ENCODE assay signal across 8 mouse cellular contexts in the genomic region with DNA sequence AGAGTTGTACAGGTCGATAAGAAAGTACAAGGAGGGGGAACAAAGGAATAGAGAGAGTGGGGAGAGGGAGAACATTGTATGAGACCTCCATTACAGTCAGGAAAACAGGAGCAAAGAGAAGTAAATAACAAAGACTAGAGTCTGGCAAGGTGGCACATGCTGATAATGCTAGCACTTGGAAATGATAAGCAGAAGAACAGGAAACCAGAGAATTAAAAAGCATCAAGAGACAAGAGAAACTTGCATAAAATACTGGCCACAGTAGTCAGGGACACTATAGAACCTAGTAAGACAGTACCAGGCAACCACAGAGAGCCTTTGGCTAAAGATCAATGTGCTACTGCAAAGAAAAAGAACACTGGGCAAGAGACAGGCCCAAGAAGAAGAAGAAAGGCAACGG. TPM values are rescaled to one million over a fixed set of nuclear protein-coding genes. Genes with fewer than 3 reads are reported as not detected.
DNase-seq lines count a peak whose midpoint lies in the region; ATAC-seq and TF ChIP-seq lines count a peak whose summit lies in the region.

No protein-coding gene starts in this region.

- no peak overlapping the region for H3K9ac ChIP-seq in heart, postnatal 0 days (replicated peaks; ENCODE audit: low read depth, low read length)
- H3K9ac ChIP-seq in heart, adult 2 months (ENCODE audit: low read depth, low read length), result no peak overlapping the region
- no peak overlapping the region; the same call in 1 of the 2 replicates for H3K9ac ChIP-seq in hindbrain, embryonic 15.5 days
- H3K9ac ChIP-seq in midbrain, embryonic 13.5 days (replicated peaks), result peak overlapping the region; percentile 52; the same call in 1 of the 2 replicates

- no peak overlapping the region for H3K27ac ChIP-seq in heart, postnatal 0 days (ENCODE audit: low read depth)
- H3K27ac ChIP-seq in heart, adult 2 months, result no peak overlapping the region
- no peak overlapping the region for H3K27ac ChIP-seq in hindbrain, embryonic 15.5 days (replicated peaks)
- H3K27ac ChIP-seq in midbrain, embryonic 13.5 days, result no peak overlapping the region

- no peaks in the 10 kb centered on the region for H3K79me2 ChIP-seq in heart, adult 2 months (replicated peaks; ENCODE audit: control insufficient read depth, insufficient read depth, low read length)

- TF ChIP-seq EP300 in heart, postnatal 0 days (IDR thresholded peaks at IDR 0.05; ENCODE audit: low read depth), result no peak
- TF ChIP-seq EP300 in heart, adult 2 months (IDR thresholded peaks at IDR 0.05; ENCODE audit: insufficient read depth, low read depth, low read length), result no peak

- ATAC-seq in heart, postnatal 0 days (ENCODE audit: insufficient read depth, low read depth), result no peak
- no peak for ATAC-seq in hindbrain, embryonic 15.5 days (ENCODE audit: low FRiP score, low read depth)
- no peak for ATAC-seq in midbrain, embryonic 13.5 days

- no peak overlapping the region for H3K4me3 ChIP-seq in heart, postnatal 0 days (ENCODE audit: low read depth, low read length)
- H3K4me3 ChIP-seq in heart, adult 2 months, result no peak overlapping the region; the same call in 1 of the 2 replicates
- H3K4me3 ChIP-seq in hindbrain, embryonic 15.5 days, result peak overlapping the region; percentile 56
- peak overlapping the region; percentile 55 for H3K4me3 ChIP-seq in midbrain, embryonic 13.5 days (replicated peaks)

- intact Hi-C loops in heart, adult 2 months (cut with DNase I), result no loop called here

- H3K4me2 ChIP-seq in heart, postnatal 0 days (ENCODE audit: low read depth, low read length), result peak overlapping the region; percentile 75
- H3K4me2 ChIP-seq in hindbrain, embryonic 15.5 days, result peak overlapping the region; percentile 65
- H3K4me2 ChIP-seq in midbrain, embryonic 13.5 days (replicated peaks), result peak overlapping the region; percentile 63

- H3K27me3 ChIP-seq in heart, postnatal 0 days (ENCODE audit: control insufficient read depth, insufficient read depth, low read length), result no peaks in the 10 kb centered on the region
- no peaks in the 10 kb centered on the region for H3K27me3 ChIP-seq in heart, adult 2 months (ENCODE audit: control insufficient read depth, insufficient read depth, low read length)
- no peaks in the 10 kb centered on the region for H3K27me3 ChIP-seq in hindbrain, embryonic 15.5 days
- H3K27me3 ChIP-seq in midbrain, embryonic 13.5 days, result no peaks in the 10 kb centered on the region

- 64% methylated on average over 2 of the region's 2 CpGs for WGBS in heart, postnatal 0 days
- WGBS in heart, adult 2 months, result 51% methylated on average over 2 of the region's 2 CpGs
- 82% methylated on average over 2 of the region's 2 CpGs for WGBS in hindbrain, embryonic 15.5 days
- 71% methylated on average over 2 of the region's 2 CpGs for WGBS in midbrain, embryonic 13.5 days

- no peak for TF ChIP-seq CTCF in heart, postnatal 0 days (IDR thresholded peaks at IDR 0.05; ENCODE audit: low read depth)
- no peak for TF ChIP-seq CTCF in heart, adult 2 months (IDR thresholded peaks at IDR 0.05)

- H3K9me3 ChIP-seq in heart, postnatal 0 days (replicated peaks; ENCODE audit: control insufficient read depth, low read length), result 0 out of 2 replicates have a peak, but pooled peaks cover 4% of the 10 kb centered on the region
- H3K9me3 ChIP-seq in hindbrain, embryonic 15.5 days, result 0 out of 2 replicates have a peak, but pooled peaks cover 6% of the 10 kb centered on the region
- H3K9me3 ChIP-seq in midbrain, embryonic 13.5 days, result no peaks in the 10 kb centered on the region; the same call in 1 of the 2 replicates

- DNase-seq in heart, postnatal 0 days (ENCODE audit: low spot score), result no peak
- no peak for DNase-seq in heart, adult 2 months
- peak; percentile 78 for DNase-seq in c-Kit-positive CD71-positive TER-119-positive erythroid progenitor cells, embryonic 14.5 days (ENCODE audit: low spot score)
- no peak for DNase-seq in spleen, adult 18-20 months
- DNase-seq in cerebellum, adult 18-20 months, result no peak
- DNase-seq in urinary bladder, adult 2 months (ENCODE audit: low spot score), result no peak

- H3K4me1 ChIP-seq in heart, postnatal 0 days (ENCODE audit: control insufficient read depth, insufficient read depth), result no peaks in the 10 kb centered on the region
- H3K4me1 ChIP-seq in heart, adult 2 months (ENCODE audit: control insufficient read depth, insufficient read depth, low read length), result peaks cover 1% of the 10 kb centered on the region
- H3K4me1 ChIP-seq in hindbrain, embryonic 15.5 days (replicated peaks), result peaks cover 12% of the 10 kb centered on the region; the same call in 1 of the 2 replicates
- peaks cover 6% of the 10 kb centered on the region; the same call in 1 of the 2 replicates for H3K4me1 ChIP-seq in midbrain, embryonic 13.5 days (replicated peaks)

- TF ChIP-seq POLR2A in heart, adult 2 months (IDR thresholded peaks at IDR 0.05; ENCODE audit: insufficient read depth, low read depth, low read length), result no peak

- no peaks in the 10 kb centered on the region for H3K36me3 ChIP-seq in heart, postnatal 0 days (replicated peaks; ENCODE audit: control insufficient read depth, insufficient read depth, low read length)
- no peaks in the 10 kb centered on the region for H3K36me3 ChIP-seq in heart, adult 2 months (ENCODE audit: control insufficient read depth, insufficient read depth, low read length)
- no peaks in the 10 kb centered on the region for H3K36me3 ChIP-seq in hindbrain, embryonic 15.5 days
- H3K36me3 ChIP-seq in midbrain, embryonic 13.5 days, result no peaks in the 10 kb centered on the region

RNA-seq across cellular contexts. Expression of a gene that starts 16.7 kb away (rescaled TPM):
- total RNA-seq in heart, postnatal 0 days (2014; rRNA removed; ENCODE audit: low replicate concordance), result 2.9 and 3.8 TPM in 2 replicates
- polyA plus RNA-seq in heart, postnatal 0 days (2015; fragmentation: Nextera tagmentation; extraction: Ambion mirVana), result 5.6 and 6.8 TPM in 2 replicates
- 1 to 10 TPM; 2.5 to 3.9 TPM for total RNA-seq in heart, adult 2 months (2021)
- 0.49 and 1.2 TPM in 2 replicates for polyA plus RNA-seq in heart, adult 2 months (2012; rRNA removed)
- polyA plus RNA-seq in hindbrain, embryonic 15.5 days (2015; fragmentation: Nextera tagmentation; extraction: Ambion mirVana), result 7.5 and 8.3 TPM in 2 replicates
- 9.4 and 9.5 TPM in 2 replicates for polyA plus RNA-seq in midbrain, embryonic 13.5 days (2015; fragmentation: Nextera tagmentation; extraction: Ambion mirVana)
- 5.4 TPM in 2 replicates for polyA plus RNA-seq in urinary bladder, adult 2 months (2012; rRNA removed)

RNA-seq across cellular contexts. Expression of a gene that starts 19.8 kb away (rescaled TPM):
- total RNA-seq in heart, postnatal 0 days (2014; rRNA removed; ENCODE audit: low replicate concordance), result not detected in 2 replicates
- 0.37 and 1.1 TPM in 2 replicates for polyA plus RNA-seq in heart, postnatal 0 days (2015; fragmentation: Nextera tagmentation; extraction: Ambion mirVana)
- total RNA-seq in heart, adult 2 months (2021), result under 1 TPM; 0.34 to 0.91 TPM
- polyA plus RNA-seq in heart, adult 2 months (2012; rRNA removed), result 1.3 and 4.1 TPM in 2 replicates
- polyA plus RNA-seq in hindbrain, embryonic 15.5 days (2015; fragmentation: Nextera tagmentation; extraction: Ambion mirVana), result 5.9 and 6.4 TPM in 2 replicates
- 4.7 and 5.1 TPM in 2 replicates for polyA plus RNA-seq in midbrain, embryonic 13.5 days (2015; fragmentation: Nextera tagmentation; extraction: Ambion mirVana)
- polyA plus RNA-seq in urinary bladder, adult 2 months (2012; rRNA removed), result 2.9 and 3.1 TPM in 2 replicates

RNA-seq across cellular contexts. Expression of a gene that starts 26.3 kb away (rescaled TPM):
- total RNA-seq in heart, postnatal 0 days (2014; rRNA removed; ENCODE audit: low replicate concordance), result 5.9 and 6.4 TPM in 2 replicates
- polyA plus RNA-seq in heart, postnatal 0 days (2015; fragmentation: Nextera tagmentation; extraction: Ambion mirVana), result 12.3 and 12.8 TPM in 2 replicates
- 1 to 10 TPM; 8.3 to 9.2 TPM for total RNA-seq in heart, adult 2 months (2021)
- polyA plus RNA-seq in heart, adult 2 months (2012; rRNA removed), result 3.7 and 4.2 TPM in 2 replicates
- 22.7 and 22.9 TPM in 2 replicates for polyA plus RNA-seq in hindbrain, embryonic 15.5 days (2015; fragmentation: Nextera tagmentation; extraction: Ambion mirVana)
- polyA plus RNA-seq in midbrain, embryonic 13.5 days (2015; fragmentation: Nextera tagmentation; extraction: Ambion mirVana), result 27.9 and 28.2 TPM in 2 replicates
- polyA plus RNA-seq in urinary bladder, adult 2 months (2012; rRNA removed), result 10.1 and 11.1 TPM in 2 replicates

RNA-seq across cellular contexts. Expression of a gene that starts 37.6 kb away (rescaled TPM):
- total RNA-seq in heart, postnatal 0 days (2014; rRNA removed; ENCODE audit: low replicate concordance), result 7.5 and 11.7 TPM in 2 replicates
- 5.0 and 5.7 TPM in 2 replicates for polyA plus RNA-seq in heart, postnatal 0 days (2015; fragmentation: Nextera tagmentation; extraction: Ambion mirVana)
- total RNA-seq in heart, adult 2 months (2021), result under 1 TPM; 0.63 to 0.64 TPM
- 1.9 TPM in 2 replicates for polyA plus RNA-seq in heart, adult 2 months (2012; rRNA removed)
- polyA plus RNA-seq in hindbrain, embryonic 15.5 days (2015; fragmentation: Nextera tagmentation; extraction: Ambion mirVana), result 174 and 179 TPM in 2 replicates
- polyA plus RNA-seq in midbrain, embryonic 13.5 days (2015; fragmentation: Nextera tagmentation; extraction: Ambion mirVana), result 181 and 184 TPM in 2 replicates
- polyA plus RNA-seq in urinary bladder, adult 2 months (2012; rRNA removed), result 1.0 and 1.7 TPM in 2 replicates

RNA-seq across cellular contexts. Expression of a gene that starts 40.7 kb away (rescaled TPM):
- 3.1 and 8.2 TPM in 2 replicates for total RNA-seq in heart, postnatal 0 days (2014; rRNA removed; ENCODE audit: low replicate concordance)
- polyA plus RNA-seq in heart, postnatal 0 days (2015; fragmentation: Nextera tagmentation; extraction: Ambion mirVana), result 7.3 and 7.4 TPM in 2 replicates
- 1 to 10 TPM; 3.8 TPM for total RNA-seq in heart, adult 2 months (2021)
- polyA plus RNA-seq in heart, adult 2 months (2012; rRNA removed), result 1.4 and 2.1 TPM in 2 replicates
- 14.4 and 15.4 TPM in 2 replicates for polyA plus RNA-seq in hindbrain, embryonic 15.5 days (2015; fragmentation: Nextera tagmentation; extraction: Ambion mirVana)
- polyA plus RNA-seq in midbrain, embryonic 13.5 days (2015; fragmentation: Nextera tagmentation; extraction: Ambion mirVana), result 16.3 and 19.2 TPM in 2 replicates
- 8.4 and 8.8 TPM in 2 replicates for polyA plus RNA-seq in urinary bladder, adult 2 months (2012; rRNA removed)

Comparison
In these comparisons a context has a peak if more than half of its experiments do, and no peak if none do; other contexts are left out.
1. H3K4me3 ChIP-seq: peak in hindbrain, embryonic 15.5 days (single experiment) and midbrain, embryonic 13.5 days (single experiment); none in heart, postnatal 0 days (single experiment) and heart, adult 2 months (single experiment).
2. Peak in every context shown above with its lines, with median percentiles within 50 percentile points of each other: H3K4me2 ChIP-seq.